Mouse (Mus musculus): ENCODE measurements around the gene Supt4a. TPM values are rescaled to one million over a fixed set of nuclear protein-coding genes. Genes with fewer than 3 reads are reported as not detected.

Gene Supt4a
- polyA plus RNA-seq, 1 experiment from 2014 or later, result 180 TPM

GRCm38 (mm10) chr11:87715999-87716398 lies 21.4 kb upstream of the Supt4a start:
- 86% methylated on average over 4 of the region's 4 CpGs for WGBS
- Histone ChIP-seq H3K4me1 (ENCODE audit: control insufficient read depth, insufficient read depth, low read length) (no peaks in the 10 kb centered on the region), H3K36me3 (replicated peaks; ENCODE audit: control insufficient read depth, insufficient read depth, low read depth, low read length) (no peaks in the 10 kb centered on the region), H3K4me3 (ENCODE audit: low read depth, low read length) (no peak overlapping the region), H3K27ac (replicated peaks; ENCODE audit: low read depth, low read length) (no peak overlapping the region), H3K4me2 (ENCODE audit: low read depth, low read length) (no peak overlapping the region), H3K9me3 (replicated peaks; ENCODE audit: control insufficient read depth, low read length) (no peaks in the 10 kb centered on the region), H3K9ac (replicated peaks; ENCODE audit: low read length) (no peak overlapping the region), H3K27me3 (ENCODE audit: control insufficient read depth, insufficient read depth, low read length) (no peaks in the 10 kb centered on the region)
- no peak for ATAC-seq (replicated peaks; ENCODE audit: insufficient number of reproducible peaks, low FRiP score, low TSS enrichment, low read depth)
- no peak for DNase-seq (ENCODE audit: low spot score)

GRCm38 (mm10) chr11:87719526-87719925 lies 17.8 kb upstream of the Supt4a start:
- WGBS, result 63% methylated on average over 7 of the region's 7 CpGs
- DNase-seq (ENCODE audit: low spot score) (no peak), ATAC-seq (replicated peaks; ENCODE audit: insufficient number of reproducible peaks, low FRiP score, low TSS enrichment, low read depth) (no peak)
- Histone ChIP-seq H3K4me2 (ENCODE audit: low read depth, low read length) (no peak overlapping the region), H3K4me1 (ENCODE audit: control insufficient read depth, insufficient read depth, low read length) (no peaks in the 10 kb centered on the region), H3K9ac (replicated peaks; ENCODE audit: low read length) (no peak overlapping the region), H3K27ac (replicated peaks; ENCODE audit: low read depth, low read length) (no peak overlapping the region), H3K9me3 (replicated peaks; ENCODE audit: control insufficient read depth, low read length) (no peaks in the 10 kb centered on the region), H3K4me3 (ENCODE audit: low read depth, low read length) (no peak overlapping the region), H3K27me3 (ENCODE audit: control insufficient read depth, insufficient read depth, low read length) (no peaks in the 10 kb centered on the region), H3K36me3 (replicated peaks; ENCODE audit: control insufficient read depth, insufficient read depth, low read depth, low read length) (no peaks in the 10 kb centered on the region)

GRCm38 (mm10) chr11:87720324-87720723 lies 17.0 kb upstream of the Supt4a start:
- Histone ChIP-seq H3K36me3 (replicated peaks; ENCODE audit: control insufficient read depth, insufficient read depth, low read depth, low read length) (no peaks in the 10 kb centered on the region), H3K9me3 (replicated peaks; ENCODE audit: control insufficient read depth, low read length) (no peaks in the 10 kb centered on the region), H3K4me2 (ENCODE audit: low read depth, low read length) (no peak overlapping the region), H3K9ac (replicated peaks; ENCODE audit: low read length) (no peak overlapping the region), H3K27me3 (ENCODE audit: control insufficient read depth, insufficient read depth, low read length) (no peaks in the 10 kb centered on the region), H3K4me1 (ENCODE audit: control insufficient read depth, insufficient read depth, low read length) (no peaks in the 10 kb centered on the region), H3K4me3 (ENCODE audit: low read depth, low read length) (no peak overlapping the region), H3K27ac (replicated peaks; ENCODE audit: low read depth, low read length) (no peak overlapping the region)
- no peak for ATAC-seq (replicated peaks; ENCODE audit: insufficient number of reproducible peaks, low FRiP score, low TSS enrichment, low read depth)
- 42% methylated on average over 9 of the region's 9 CpGs for WGBS
- peak; percentile 38 for DNase-seq (ENCODE audit: low spot score)

- no peaks in the 10 kb centered on the region for H3K9me3 ChIP-seq (replicated peaks; ENCODE audit: control insufficient read depth, low read length)
- ATAC-seq (replicated peaks; ENCODE audit: insufficient number of reproducible peaks, low FRiP score, low TSS enrichment, low read depth) (no peak), DNase-seq (ENCODE audit: low spot score) (no peak)
- no peak overlapping the region for H3K27ac ChIP-seq (replicated peaks; ENCODE audit: low read depth, low read length)
- no peaks in the 10 kb centered on the region for H3K4me1 ChIP-seq (ENCODE audit: control insufficient read depth, insufficient read depth, low read length)
- no peak overlapping the region for H3K4me3 ChIP-seq (ENCODE audit: low read depth, low read length)
- WGBS, result 74% methylated on average over 9 of the region's 9 CpGs
- H3K27me3 ChIP-seq (ENCODE audit: control insufficient read depth, insufficient read depth, low read length), result no peaks in the 10 kb centered on the region
- H3K36me3 ChIP-seq (replicated peaks; ENCODE audit: control insufficient read depth, insufficient read depth, low read depth, low read length), result no peaks in the 10 kb centered on the region
- no peak overlapping the region for H3K9ac ChIP-seq (replicated peaks; ENCODE audit: low read length)
- no peak overlapping the region for H3K4me2 ChIP-seq (ENCODE audit: low read depth, low read length)
Observed at GRCm38 (mm10) chr11:87720839-87721238, 16.5 kb upstream of the Supt4a start.

- Histone ChIP-seq H3K9ac (replicated peaks; ENCODE audit: low read length) (no peak overlapping the region), H3K27ac (replicated peaks; ENCODE audit: low read depth, low read length) (no peak overlapping the region), H3K4me3 (ENCODE audit: low read depth, low read length) (no peak overlapping the region), H3K36me3 (replicated peaks; ENCODE audit: control insufficient read depth, insufficient read depth, low read depth, low read length) (no peaks in the 10 kb centered on the region), H3K9me3 (replicated peaks; ENCODE audit: control insufficient read depth, low read length) (no peaks in the 10 kb centered on the region), H3K27me3 (ENCODE audit: control insufficient read depth, insufficient read depth, low read length) (no peaks in the 10 kb centered on the region), H3K4me2 (ENCODE audit: low read depth, low read length) (no peak overlapping the region), H3K4me1 (ENCODE audit: control insufficient read depth, insufficient read depth, low read length) (no peaks in the 10 kb centered on the region; the same call in 1 of the 2 replicates)
- no peak for DNase-seq (ENCODE audit: low spot score)
- no peak for ATAC-seq (replicated peaks; ENCODE audit: insufficient number of reproducible peaks, low FRiP score, low TSS enrichment, low read depth)
- WGBS, result 83% methylated on average over 3 of the region's 3 CpGs
Observed at GRCm38 (mm10) chr11:87722168-87722567, 15.2 kb upstream of the Supt4a start.

GRCm38 (mm10) chr11:87722891-87723290 lies 14.5 kb upstream of the Supt4a start:
- Histone ChIP-seq H3K4me2 (ENCODE audit: low read depth, low read length) (no peak overlapping the region), H3K9me3 (replicated peaks; ENCODE audit: control insufficient read depth, low read length) (no peaks in the 10 kb centered on the region), H3K4me1 (ENCODE audit: control insufficient read depth, insufficient read depth, low read length) (no peaks in the 10 kb centered on the region; the same call in 1 of the 2 replicates), H3K36me3 (replicated peaks; ENCODE audit: control insufficient read depth, insufficient read depth, low read depth, low read length) (no peaks in the 10 kb centered on the region), H3K4me3 (ENCODE audit: low read depth, low read length) (no peak overlapping the region), H3K27me3 (ENCODE audit: control insufficient read depth, insufficient read depth, low read length) (no peaks in the 10 kb centered on the region), H3K27ac (replicated peaks; ENCODE audit: low read depth, low read length) (no peak overlapping the region), H3K9ac (replicated peaks; ENCODE audit: low read length) (no peak overlapping the region)
- WGBS, result 87% methylated on average over 4 of the region's 4 CpGs
- ATAC-seq (replicated peaks; ENCODE audit: insufficient number of reproducible peaks, low FRiP score, low TSS enrichment, low read depth), result no peak
- DNase-seq (ENCODE audit: low spot score), result no peak

GRCm38 (mm10) chr11:87725515-87725914 lies 11.8 kb upstream of the Supt4a start:
- H3K36me3 ChIP-seq (replicated peaks; ENCODE audit: control insufficient read depth, insufficient read depth, low read depth, low read length), result no peaks in the 10 kb centered on the region; the same call in 1 of the 2 replicates
- no peaks in the 10 kb centered on the region; the same call in 1 of the 2 replicates for H3K4me1 ChIP-seq (ENCODE audit: control insufficient read depth, insufficient read depth, low read length)
- H3K4me2 ChIP-seq (ENCODE audit: low read depth, low read length), result no peak overlapping the region
- no peak overlapping the region for H3K4me3 ChIP-seq (ENCODE audit: low read depth, low read length)
- no peaks in the 10 kb centered on the region for H3K9me3 ChIP-seq (replicated peaks; ENCODE audit: control insufficient read depth, low read length)
- peak overlapping the region; percentile 38 for H3K9ac ChIP-seq (replicated peaks; ENCODE audit: low read length)
- H3K27ac ChIP-seq (replicated peaks; ENCODE audit: low read depth, low read length), result peak overlapping the region; percentile 59
- DNase-seq (ENCODE audit: low spot score) (no peak), ATAC-seq (replicated peaks; ENCODE audit: insufficient number of reproducible peaks, low FRiP score, low TSS enrichment, low read depth) (no peak)
- no peaks in the 10 kb centered on the region for H3K27me3 ChIP-seq (ENCODE audit: control insufficient read depth, insufficient read depth, low read length)

- Histone ChIP-seq H3K4me3 (ENCODE audit: low read depth, low read length) (no peak overlapping the region), H3K4me2 (ENCODE audit: low read depth, low read length) (no peak overlapping the region), H3K27me3 (ENCODE audit: control insufficient read depth, insufficient read depth, low read length) (no peaks in the 10 kb centered on the region), H3K27ac (replicated peaks; ENCODE audit: low read depth, low read length) (peak overlapping the region; percentile 59), H3K9ac (replicated peaks; ENCODE audit: low read length) (peak overlapping the region; percentile 1), H3K4me1 (ENCODE audit: control insufficient read depth, insufficient read depth, low read length) (no peaks in the 10 kb centered on the region; the same call in 1 of the 2 replicates), H3K36me3 (replicated peaks; ENCODE audit: control insufficient read depth, insufficient read depth, low read depth, low read length) (no peaks in the 10 kb centered on the region; the same call in 1 of the 2 replicates), H3K9me3 (replicated peaks; ENCODE audit: control insufficient read depth, low read length) (no peaks in the 10 kb centered on the region)
- WGBS, result 24% methylated on average over 6 of the region's 6 CpGs
- DNase-seq (ENCODE audit: low spot score) (peak; percentile 66), ATAC-seq (replicated peaks; ENCODE audit: insufficient number of reproducible peaks, low FRiP score, low TSS enrichment, low read depth) (peak; percentile 51; the same call in 1 of the 2 replicates)
Observed at GRCm38 (mm10) chr11:87725964-87726562, 11.3 kb upstream of the Supt4a start.

All from embryonic facial prominence, embryonic 11.5 days (tissue).